Mouse (Mus musculus): ENCODE measurements around the gene Ier5. TPM values are rescaled to one million over a fixed set of nuclear protein-coding genes. Genes with fewer than 3 reads are reported as not detected.

The Ier5 gene
- total RNA-seq, 1 experiment from 2014 or later: 10.0 TPM

- peak; percentile 71 for ATAC-seq (replicated peaks; ENCODE audit: low read depth, poor library complexity, severe bottlenecking)
Measured at GRCm38 (mm10) chr1:155083271-155084265, 15.9 kb downstream of the Ier5 start.

GRCm38 (mm10) chr1:155082965-155083268 lies 16.5 kb downstream of the Ier5 start:
- no peak for ATAC-seq (replicated peaks; ENCODE audit: low read depth, poor library complexity, severe bottlenecking)

DNA sequence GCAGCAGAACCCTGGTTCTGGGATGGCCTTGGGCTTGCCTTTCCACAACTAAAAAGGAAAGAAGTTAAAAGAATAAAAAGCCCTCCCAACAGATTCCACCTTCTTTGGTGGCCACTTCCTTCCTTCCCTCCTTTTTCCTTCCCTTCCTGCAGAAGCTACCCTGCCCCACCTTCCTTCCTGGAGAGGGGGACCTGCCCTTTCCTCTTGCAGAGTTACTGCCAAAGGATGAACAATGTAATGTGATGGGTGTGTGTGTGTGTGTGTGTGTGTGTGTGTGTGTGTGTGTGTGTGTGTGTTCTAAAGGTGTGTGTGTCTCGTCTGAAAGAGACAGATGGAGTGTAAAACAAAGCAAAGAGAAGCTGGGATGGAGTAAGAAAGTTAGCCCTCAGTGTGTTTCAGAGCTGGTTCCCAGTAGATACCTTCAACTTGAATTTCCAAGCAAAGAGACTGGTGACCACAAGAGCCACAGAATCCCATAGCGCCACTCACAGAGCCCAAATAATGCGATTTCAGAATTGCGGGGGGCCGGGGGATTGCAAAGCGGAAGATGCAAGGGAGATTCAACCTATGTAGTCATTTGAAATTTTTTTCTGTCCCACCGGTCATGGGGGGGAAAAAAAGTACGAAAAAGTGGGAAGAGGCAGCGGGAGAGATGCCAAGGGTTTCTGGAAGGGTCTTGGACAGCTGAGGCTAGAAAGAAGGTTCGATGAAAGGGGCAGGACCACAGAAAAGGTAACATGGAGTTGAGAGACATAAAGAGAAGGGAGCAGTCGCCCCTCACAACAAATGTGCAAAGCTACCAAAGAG lies 17.1 kb downstream of the Ier5 start:
- 0 out of 2 replicates have a peak, but pooled peaks have one; percentile 7 for ATAC-seq (replicated peaks; ENCODE audit: low read depth, poor library complexity, severe bottlenecking)

DNA sequence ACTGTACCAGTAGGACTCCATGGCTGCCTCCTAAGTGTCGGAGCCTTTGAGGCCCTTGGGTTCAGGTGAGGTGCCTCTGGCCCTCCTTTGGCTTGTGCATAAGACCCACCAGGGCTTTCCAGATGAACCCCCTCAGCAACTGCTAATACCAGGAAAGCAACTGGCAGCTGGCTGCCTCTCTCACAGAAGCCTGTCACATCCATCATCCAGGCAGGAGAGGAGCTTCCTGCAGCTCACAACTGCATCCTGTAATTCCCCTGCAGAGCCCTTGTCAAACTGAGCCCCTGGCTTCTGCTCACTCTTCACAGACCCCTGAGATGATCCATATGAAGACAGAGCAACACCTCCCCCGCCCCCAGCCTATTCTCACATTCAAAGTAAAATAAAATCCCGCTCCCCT lies 21.8 kb downstream of the Ier5 start:
- ATAC-seq (replicated peaks; ENCODE audit: low read depth, poor library complexity, severe bottlenecking): no peak

DNA sequence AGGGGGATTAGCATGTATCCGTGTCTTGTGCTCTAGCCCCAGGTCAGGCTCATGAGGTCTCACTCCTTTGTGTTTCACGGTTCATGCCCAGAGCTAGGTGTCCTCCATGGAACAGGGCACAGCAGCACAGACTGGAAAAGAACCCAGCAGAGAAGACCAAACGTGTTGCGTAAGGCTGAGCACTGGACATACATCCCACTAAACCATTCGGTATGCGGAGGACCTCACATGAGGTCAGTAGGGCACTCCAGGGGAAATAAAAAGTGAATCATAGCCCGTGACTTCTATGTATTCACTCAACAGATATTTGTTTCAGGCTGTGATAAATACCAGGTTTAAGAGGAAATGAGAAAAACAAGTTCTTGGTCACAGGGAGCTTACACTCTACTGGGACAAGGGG lies 23.6 kb downstream of the Ier5 start:
- ATAC-seq (replicated peaks; ENCODE audit: low read depth, poor library complexity, severe bottlenecking): no peak

DNA sequence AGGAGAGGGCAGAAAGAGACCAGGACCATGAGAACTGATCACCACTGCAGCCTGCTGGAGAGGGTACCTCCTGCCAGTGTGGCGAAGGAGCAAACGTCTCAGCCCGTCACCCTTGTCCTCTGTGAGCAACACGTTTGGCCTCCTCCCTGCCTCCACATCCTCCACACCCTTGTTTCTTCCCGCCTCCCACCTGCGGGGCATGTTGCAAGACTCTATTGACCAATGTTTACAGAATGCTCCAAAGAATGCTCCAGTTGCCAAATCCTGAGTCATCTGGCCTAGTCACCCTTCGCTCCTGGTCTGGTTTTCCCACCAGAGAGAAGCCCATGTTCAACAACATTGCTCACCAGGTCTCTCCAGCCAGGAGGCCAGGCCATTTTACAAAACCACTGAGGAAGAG lies 24.6 kb downstream of the Ier5 start:
- peak; percentile 16 for ATAC-seq (replicated peaks; ENCODE audit: low read depth, poor library complexity, severe bottlenecking)

DNA sequence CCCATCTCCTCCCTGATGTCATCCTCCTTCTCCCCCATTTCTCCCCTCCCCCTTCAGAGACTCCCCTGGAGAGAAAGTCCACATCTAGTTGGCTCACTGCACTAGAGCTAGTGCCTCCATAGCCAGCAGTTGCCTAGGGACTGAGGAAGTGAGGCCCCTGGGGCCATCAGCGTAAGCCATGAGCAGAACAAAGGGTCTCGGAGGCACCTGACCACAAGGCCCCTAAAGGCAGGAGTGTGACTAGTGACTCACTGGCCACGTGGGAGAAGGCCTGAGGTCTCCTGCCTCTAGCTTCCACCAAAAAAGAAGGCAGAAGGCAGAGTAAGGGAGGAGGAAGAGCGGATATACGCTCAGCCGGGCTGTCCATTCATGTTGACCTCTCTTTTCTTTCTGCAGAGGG lies 25.5 kb downstream of the Ier5 start:
- no peak for ATAC-seq (replicated peaks; ENCODE audit: low read depth, poor library complexity, severe bottlenecking)

GRCm38 (mm10) chr1:155073133-155073532 lies 26.3 kb downstream of the Ier5 start:
- ATAC-seq (replicated peaks; ENCODE audit: low read depth, poor library complexity, severe bottlenecking): no peak

DNA sequence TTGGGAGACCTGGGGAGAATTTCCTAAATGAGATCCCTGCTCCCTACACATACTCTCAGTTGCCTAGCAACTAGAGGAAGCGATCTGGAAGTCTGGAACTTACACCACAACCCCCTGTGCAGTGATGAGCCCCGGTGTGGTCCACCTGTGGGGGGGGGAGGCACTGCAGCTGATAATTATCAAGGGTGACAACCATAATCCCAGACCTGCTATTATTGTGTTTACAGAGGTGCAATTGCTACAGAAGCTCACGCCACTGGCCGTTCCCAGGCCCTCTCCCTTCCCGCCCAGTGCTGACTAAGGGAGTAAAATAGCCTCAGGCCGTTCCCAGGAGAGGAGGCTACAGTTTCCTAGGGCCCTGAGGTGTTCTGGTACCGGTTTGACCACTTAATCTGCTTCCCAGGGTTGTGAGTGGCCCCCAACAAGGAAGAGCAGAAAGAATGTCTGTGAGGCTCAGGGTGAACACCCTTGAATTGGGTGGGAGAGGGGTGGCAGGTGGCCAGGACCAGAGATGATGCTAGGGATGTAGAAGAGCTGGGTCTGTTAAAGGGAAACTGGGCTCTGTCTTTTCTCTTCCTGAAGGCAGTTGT lies 28.1 kb downstream of the Ier5 start:
- ATAC-seq (replicated peaks; ENCODE audit: low read depth, poor library complexity, severe bottlenecking): no peak

DNA sequence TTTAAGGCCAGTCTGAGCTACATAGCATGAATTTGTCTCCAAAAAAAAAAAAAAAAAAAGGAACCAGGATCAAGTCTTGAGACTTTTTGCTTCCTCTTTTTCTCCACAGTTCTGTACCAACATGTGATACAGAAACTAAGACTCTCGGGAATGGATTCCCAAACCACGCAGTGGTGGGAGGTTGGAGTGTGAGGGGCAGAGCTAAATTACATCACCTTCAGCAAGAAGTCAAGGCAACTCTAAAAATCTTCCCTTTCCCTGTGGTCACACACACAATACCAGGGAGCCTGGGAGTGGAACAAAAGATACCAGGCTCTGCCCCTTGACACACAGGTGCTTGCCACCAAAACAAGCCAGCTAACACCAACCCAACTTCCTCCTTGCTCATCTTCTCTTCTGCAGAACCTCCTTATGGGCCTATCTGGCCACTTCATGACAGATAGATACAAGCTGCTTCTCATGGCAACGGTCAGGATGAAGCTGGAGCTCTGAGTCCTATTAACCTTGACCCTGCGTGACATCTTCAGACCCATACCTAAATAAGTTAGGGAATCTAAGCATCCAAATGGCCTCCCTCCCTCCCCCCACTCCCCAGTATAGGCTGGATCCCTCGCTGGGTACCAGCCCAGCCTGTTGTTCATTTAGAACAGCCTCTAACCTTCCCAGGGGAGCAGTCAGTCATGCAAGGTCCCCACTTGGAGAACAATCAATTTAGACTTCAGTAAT lies 28.7 kb downstream of the Ier5 start:
- peak; percentile 47 for ATAC-seq (replicated peaks; ENCODE audit: low read depth, poor library complexity, severe bottlenecking)

GRCm38 (mm10) chr1:155069696-155070095 lies 29.7 kb downstream of the Ier5 start:
- ATAC-seq (replicated peaks; ENCODE audit: low read depth, poor library complexity, severe bottlenecking): no peak

DNA sequence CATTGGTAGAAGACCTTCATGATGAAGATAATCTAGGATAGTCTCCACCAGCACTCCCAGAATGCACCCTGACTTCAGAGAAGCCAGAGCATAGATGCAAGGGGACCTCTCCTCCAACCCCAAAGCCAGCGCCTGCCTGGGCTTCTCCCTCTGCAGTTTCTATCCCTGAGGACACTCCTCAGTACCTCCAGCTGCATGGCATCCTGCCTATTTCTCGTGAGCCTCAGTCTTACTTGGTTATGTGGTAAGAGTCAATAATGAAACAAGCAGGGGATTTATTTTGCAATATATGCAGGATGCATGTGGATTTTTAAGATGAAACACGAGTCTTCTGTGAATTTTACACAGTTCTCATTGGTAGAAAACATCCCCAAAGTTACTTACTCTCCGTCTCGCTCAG lies 33.2 kb downstream of the Ier5 start:
- ATAC-seq (replicated peaks; ENCODE audit: low read depth, poor library complexity, severe bottlenecking): no peak

- ATAC-seq (replicated peaks; ENCODE audit: low read depth, poor library complexity, severe bottlenecking): peak; percentile 75
Measured at GRCm38 (mm10) chr1:155065068-155065701, 34.3 kb downstream of the Ier5 start.

DNA sequence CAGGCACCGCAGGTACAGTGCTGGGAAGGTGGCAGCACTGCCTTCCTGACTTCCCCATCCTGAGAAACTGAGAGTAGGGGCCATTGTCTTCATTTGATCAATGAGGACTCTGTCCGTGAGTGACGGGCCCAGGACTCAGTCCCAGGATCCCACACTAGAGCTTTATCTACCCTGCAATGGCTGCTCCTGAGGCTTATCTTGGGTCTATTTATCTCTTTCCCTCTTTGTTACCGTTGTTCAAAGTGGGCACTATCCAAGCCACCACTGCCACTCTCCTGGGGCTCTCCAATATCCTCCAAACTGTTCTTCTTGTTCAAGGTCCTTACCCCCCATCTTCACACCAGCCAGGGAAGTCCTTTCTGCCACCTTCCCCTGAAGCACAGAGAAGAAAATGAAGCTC lies 34.8 kb downstream of the Ier5 start:
- no peak for ATAC-seq (replicated peaks; ENCODE audit: low read depth, poor library complexity, severe bottlenecking)

- no peak for ATAC-seq (replicated peaks; ENCODE audit: low read depth, poor library complexity, severe bottlenecking)
Measured at GRCm38 (mm10) chr1:155064111-155064510, 35.3 kb downstream of the Ier5 start.

DNA sequence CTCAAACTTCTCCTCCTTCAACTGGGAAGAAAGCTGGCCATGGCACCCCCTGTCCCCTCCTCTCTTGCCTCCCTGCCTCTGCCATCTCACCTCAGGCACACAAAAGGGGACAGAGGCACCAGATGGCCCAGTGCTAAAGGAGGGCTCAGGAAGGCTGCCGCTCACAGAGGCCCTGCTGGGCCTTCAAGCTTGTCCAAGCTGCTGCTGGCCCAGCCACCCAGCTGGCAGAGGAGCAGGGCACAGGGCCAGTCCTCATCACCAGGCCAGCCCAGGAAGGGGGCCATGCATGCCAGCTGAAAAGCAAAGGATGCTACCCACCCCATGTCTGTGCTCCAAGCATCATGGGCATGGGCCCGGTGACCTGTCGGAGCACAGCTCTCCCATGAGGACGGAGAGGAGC lies 36.5 kb downstream of the Ier5 start:
- no peak for ATAC-seq (replicated peaks; ENCODE audit: low read depth, poor library complexity, severe bottlenecking)

DNA sequence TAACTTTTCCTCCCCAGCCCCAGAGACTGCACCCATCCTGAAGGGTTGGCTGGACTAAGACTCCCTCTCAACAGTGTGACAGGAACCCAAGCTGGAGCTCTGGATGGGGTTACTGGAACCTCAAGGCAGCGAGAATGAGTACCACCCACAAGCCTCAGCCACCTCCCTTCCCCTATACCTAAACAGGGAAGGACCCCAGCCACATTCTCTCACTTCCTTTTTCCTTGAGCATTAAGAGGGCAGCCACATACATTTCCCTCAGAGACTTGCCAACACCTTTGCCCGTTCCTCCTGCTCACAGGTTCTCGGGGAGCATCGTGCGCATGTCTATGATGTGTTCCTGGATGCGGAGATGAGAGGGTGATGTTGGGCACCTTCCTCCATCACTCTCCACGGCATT lies 37.4 kb downstream of the Ier5 start:
- peak; percentile 34 for ATAC-seq (replicated peaks; ENCODE audit: low read depth, poor library complexity, severe bottlenecking)

DNA sequence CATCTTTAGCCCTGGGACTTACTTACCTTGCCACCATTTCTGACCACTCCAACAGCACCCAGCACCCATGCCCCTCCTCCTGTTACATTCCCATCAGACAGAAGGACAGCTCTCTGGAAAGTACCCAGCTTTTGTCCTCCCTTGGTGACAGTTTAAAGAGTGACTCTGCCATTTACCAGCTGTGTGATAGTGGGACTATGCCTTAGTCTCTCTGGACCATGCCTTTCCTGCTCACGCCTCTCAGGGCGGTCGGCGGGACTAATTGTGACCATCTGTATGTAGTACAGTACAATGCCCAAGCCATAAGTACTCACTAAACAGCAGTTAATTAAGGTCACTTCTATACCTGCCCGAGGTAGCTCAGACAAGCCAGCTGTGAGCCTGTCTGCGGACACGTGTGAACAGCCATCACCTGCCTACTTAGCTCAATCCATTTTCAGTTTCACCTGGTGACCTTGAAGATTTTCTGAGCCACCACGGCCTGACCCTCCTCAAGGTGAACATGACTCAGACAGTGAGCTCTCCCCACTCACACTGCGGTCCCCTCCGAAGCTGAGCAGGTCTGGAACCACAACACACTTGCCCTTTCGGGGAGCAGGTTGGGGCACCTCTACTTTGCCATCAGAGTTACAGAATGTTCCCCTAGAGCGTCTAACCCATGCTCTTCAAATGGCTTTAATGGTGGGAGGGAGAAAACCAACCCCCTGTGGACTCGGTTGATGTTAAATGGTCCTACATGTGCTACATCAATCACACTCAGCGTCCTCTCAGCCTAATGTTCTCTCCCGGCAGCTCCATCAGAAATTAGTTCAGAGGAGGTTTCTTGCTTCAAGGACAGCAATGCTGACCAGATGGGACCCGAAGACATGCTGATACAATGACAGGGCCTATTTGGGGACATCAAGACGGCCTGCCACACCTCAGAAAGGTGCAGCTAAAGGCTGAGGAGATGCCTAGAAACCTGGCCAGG lies 38.3 kb downstream of the Ier5 start:
- ATAC-seq (replicated peaks; ENCODE audit: low read depth, poor library complexity, severe bottlenecking): no peak

- ATAC-seq (replicated peaks; ENCODE audit: low read depth, poor library complexity, severe bottlenecking): no peak
Measured at GRCm38 (mm10) chr1:155060261-155060660, 39.2 kb downstream of the Ier5 start.

All from common myeloid progenitor, adult 5-6 weeks (primary cell).